Mouse (Mus musculus): ENCODE results near the gene Plekhg4.

The Plekhg4 gene

DNA sequence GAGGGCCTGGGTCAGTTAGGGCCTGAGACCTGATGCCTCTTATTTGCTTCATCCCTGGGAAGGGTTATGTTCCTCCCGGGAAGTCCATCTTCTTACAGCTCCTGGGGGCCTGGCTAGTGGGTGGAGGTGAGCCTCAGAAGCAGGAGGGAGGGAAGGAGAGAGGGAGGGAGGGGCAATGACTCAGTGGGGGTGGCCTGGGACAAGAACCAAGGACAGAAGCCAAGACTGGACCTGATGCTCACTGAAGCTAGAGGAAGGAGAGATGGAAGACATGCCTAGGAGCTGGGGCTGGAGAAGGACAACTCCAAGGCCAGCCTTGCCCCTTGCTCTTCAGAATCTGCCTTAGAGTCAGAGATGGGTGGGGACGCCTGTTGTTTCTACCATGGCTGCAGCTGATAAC is at the start of gene Plekhg4:
Plekhg4 (plus strand) TSS at position 243 of the 400 bp plus-strand sequence.
- no peak for DNase-seq (ENCODE audit: low read depth, low spot score)

DNA sequence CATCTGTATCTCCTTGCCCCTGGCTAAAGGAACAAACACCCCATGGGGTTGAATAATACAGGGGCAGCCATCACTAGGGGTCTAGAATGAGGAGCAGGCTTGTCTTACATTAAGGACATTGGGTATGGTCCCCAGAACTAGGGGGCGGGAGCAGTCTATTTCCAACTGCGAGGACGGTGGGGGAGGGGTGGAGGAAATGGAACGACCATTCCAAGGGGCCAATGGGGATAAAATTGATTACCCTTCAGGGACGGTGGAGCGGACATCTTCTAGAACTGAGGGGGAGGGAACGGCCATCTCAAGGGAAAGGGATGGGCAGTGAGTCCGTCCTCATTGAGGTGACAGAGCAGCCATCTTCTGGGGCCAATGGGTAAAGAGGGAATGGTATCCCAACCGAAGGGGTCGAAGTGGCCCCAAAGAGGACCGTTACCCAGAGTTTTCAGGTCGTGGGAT is 47.4 kb upstream of the Plekhg4 start:
- DNase-seq (ENCODE audit: low read depth, low spot score) = no peak

- DNase-seq (ENCODE audit: low read depth, low spot score) = peak; percentile 92
Measured at GRCm38 (mm10) chr8:105326141-105326672, 46.9 kb upstream of the Plekhg4 start, which contains the start of the genes Lrrc29 and Tmem208. TSS of gene Lrrc29 (minus strand) at chr8:105326278. TSS of gene Tmem208 (plus strand) at chr8:105326354.

GRCm38 (mm10) chr8:105326968-105327367 is 46.1 kb upstream of the Plekhg4 start:
- no peak for DNase-seq (ENCODE audit: low read depth, low spot score)

DNA sequence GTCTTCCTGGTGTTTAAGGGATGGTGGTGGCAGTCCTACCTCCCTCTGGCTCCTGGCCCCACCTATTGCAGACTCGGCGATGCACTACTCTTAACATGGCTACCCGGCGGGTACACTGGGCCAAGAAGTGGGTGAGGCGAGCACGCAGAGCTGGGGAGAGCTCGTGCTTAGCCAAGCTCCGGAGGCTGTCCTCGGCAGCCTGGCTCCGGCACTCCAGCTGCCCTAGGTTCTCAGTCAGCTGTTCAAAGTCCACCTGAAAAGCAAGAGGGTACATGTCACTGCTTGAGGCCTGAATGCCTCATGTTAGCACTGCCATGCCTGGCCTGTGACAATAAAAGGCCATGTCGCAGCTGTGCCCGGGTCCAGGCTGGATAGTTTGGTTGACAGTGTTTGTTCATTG is 42.7 kb upstream of the Plekhg4 start:
- DNase-seq (ENCODE audit: low read depth, low spot score) = no peak

DNA sequence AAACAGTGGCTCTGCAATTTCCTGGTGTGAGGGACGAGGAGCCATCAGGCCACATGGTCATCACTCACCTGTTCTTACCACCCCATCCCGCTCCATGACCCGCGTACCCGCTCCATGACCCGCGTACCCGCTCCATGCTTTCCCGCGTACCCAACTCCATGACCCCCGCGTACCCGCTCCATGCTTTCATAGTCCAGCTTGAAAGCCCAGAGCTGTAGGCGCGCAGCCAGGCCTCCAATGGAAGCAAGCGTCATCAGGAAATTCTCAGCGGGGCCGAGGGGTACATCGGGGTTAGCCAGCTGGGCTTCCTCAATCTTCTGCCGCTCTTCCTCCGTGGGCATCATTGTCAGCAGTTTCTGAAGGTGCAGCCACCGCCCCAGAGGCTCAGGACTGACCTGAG is 41.6 kb upstream of the Plekhg4 start:
- DNase-seq (ENCODE audit: low read depth, low spot score) = no peak

DNA sequence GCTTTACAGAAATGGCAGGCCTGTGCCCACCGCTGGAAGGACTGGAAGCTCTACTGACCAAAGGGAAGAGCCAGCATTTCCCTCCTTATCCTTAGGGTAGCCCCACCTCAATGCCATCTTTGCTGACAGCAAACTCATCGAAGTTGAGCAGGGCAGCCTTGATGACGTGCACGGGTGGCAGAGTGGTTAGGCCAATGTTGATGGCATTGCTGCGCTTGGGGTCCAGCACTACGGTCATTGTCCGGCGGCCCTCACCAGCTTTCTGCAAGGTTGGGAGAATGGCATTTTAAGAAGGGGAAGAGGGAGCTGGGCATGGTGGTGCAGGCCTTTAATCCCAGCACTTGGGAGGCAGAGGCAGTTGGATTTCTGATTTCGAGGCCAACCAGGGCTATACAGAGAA is 41.1 kb upstream of the Plekhg4 start:
- DNase-seq (ENCODE audit: low read depth, low spot score) = no peak

GRCm38 (mm10) chr8:105332523-105332922 is 40.6 kb upstream of the Plekhg4 start:
- no peak for DNase-seq (ENCODE audit: low read depth, low spot score)

DNA sequence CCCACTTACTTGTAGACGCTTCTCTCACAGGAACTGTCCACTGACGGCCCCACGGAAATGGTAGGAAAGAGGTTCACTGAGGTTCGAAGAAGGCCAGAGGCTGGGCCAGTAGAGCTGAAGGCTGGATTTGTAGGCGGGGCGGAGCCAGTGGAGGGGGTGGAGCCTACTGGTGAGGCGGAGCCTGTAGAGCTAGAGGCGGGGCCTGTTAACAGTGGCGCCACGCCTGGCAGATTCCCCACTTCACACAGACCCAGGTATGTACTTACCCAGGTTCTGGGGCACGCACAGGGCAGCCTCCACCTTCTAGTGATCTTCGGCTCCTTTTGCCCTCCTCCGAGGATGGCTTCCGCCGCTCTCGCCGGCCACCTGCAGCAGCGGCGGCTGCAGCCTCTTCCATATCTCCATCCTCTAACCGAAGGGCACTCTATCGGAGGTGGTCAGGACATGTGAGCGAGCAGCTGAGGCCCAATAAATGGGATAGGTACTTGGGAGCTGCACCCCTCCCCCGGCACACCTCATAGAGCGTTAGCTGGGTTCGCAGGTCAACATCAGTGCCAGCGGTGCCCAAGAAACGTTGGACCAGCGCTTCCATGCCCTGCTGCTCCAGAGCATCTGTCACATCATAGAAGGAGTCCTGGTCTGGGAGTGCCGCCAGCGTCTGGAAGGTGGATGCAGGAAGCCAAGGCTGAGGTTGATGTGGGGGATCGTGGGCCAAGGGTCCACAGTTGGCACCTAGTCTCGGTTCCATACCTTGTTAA is 36.5 kb upstream of the Plekhg4 start:
- DNase-seq (ENCODE audit: low read depth, low spot score) = no peak

DNA sequence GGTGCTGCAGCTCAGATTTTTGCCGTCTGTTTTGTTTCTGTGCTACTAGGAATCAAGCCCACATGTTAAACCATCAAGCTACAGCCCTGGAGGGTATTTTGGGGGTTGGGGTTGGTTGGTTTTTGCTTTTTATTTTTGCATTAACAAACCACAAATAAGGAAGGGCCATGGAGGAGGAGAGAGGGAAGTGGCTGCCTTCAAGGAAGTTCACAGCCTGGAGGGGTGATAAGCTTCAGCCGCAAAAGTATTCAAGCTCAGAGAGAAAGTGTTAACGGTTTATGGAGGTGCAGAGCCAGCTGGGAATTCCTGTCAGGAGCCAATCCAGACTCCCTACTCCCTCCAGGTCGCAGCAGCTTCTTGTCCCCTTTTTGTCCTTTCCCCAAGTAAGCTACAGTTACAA is 34.1 kb upstream of the Plekhg4 start:
- DNase-seq (ENCODE audit: low read depth, low spot score) = no peak

- no peak for DNase-seq (ENCODE audit: low read depth, low spot score)
Measured at GRCm38 (mm10) chr8:105339886-105340635, 33.0 kb upstream of the Plekhg4 start.

DNA sequence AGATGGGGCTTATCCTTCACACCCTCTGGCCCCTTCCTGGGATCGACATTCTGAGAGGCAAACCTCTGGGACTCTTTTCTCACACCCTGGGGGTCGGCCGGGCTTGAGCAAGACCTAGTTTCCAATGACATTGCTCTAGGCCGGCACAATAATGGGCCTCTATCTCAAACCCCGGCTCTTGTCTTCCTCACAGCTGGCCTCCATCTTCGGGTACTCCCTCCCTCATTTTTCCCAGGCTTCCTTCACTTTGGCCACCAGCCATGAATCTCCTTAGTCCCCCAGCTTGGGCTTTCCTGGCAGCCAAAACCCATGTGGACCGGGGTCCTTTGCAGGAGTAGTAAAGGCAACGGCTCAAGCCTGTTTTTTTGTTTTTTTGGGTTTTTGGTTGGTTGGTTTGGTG is 31.7 kb upstream of the Plekhg4 start:
- DNase-seq (ENCODE audit: low read depth, low spot score) = no peak

DNA sequence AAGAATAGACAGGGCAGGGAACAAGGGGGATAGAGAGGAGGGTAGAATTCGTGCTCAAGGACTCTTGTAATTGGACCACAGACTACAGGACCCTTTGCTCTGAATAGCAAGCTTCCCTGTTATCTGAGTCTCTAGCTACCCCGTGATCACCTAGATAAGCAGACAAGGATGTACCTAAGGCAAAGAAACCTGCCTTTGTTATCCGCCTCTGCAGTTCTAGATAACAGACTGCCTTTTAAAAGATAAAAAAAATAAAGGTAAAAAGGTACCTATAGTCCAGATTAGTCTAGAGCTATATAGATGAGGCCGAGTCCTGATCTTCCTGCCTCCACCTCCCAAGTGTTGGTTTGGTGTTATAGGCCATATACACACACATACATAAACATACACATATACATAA is 30.3 kb upstream of the Plekhg4 start:
- no peak for DNase-seq (ENCODE audit: low read depth, low spot score)

GRCm38 (mm10) chr8:105343791-105344574 is 29.1 kb upstream of the Plekhg4 start:
- DNase-seq (ENCODE audit: low read depth, low spot score) = no peak

DNA sequence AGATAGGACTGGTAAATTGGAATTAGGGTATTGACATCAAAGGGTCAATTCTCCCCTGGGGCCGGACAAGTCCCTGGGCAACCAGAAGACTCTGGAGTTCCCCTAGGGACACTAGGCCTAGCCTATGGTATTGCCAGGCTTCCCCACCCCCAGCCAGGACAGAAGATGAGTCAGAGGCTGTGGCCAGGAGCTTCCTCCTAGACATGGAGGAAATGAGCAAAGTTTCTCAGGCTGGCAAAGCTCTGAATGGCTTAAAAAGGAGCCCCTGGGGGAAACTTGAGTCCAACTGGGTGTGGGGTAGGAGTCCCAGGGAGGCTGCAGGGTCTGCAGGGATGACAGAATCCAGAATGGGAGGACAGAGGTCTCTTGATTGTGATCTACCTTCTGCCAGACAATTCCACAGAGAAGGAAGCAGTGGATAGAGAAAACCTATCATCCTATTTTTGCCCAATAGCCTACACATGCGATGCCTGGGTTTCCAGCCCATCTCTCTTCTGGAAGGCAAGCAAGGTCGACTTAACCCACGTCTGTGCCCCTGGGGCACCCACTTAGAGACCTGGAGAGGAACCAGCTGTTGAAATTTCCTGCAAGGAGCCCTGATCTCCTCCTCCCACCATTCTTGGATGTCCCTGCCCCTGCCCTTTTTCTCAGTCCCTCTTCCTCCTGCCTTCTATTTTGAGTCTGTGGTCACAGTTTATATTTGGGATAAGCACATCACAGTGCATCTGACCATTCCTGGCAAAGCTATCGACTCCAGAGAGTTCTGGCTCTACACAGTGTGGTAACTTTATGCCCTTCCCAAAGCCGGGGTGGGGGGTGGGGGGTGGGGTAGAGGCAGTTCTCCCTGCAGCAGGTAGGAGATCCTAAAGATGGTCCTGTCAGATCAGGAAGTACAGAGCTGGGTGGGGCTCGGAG is 27.8 kb upstream of the Plekhg4 start:
- DNase-seq (ENCODE audit: low read depth, low spot score) = peak; percentile 88

DNA sequence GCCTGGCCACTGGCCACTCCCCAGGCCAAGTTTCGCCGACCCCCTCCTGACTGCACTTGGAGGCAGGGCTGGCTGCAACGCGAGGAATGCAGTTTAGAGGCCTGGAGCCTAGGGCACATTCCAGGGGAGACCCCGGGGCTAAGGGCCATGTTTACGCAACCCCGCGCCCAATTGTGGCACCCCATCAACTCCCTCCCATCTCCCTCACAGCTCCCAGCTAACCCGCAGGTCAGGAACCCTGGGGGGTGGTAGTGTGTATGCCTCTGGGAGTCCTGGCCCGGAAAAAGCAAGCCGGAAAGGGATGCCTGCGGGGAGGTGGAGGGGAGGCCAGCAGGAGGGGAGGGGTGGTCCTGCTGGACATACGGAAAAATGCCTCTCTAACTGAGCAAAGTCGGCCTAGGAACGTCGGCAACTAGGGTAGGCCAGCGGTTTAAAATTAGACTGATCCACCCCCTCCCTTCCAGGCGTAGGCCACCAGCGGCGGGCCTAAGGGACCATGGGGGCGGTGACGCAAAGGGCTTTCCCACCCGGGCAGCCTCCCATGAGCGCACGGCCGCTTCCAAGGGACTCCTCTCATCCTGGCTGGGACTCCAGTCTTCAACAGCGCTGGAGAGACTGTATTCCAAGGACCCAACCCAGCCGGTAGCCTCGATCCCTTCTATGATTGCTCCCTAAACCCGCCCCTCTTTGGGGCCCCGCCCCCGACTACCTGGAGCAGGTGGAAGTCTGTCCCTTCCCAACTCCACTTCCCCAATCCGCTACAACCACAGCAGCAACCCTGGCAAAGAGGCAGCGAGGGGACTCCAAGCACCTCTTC is 26.3 kb upstream of the Plekhg4 start:
- peak; percentile 79 for DNase-seq (ENCODE audit: low read depth, low spot score)

- DNase-seq (ENCODE audit: low read depth, low spot score) = peak; percentile 92
Measured at GRCm38 (mm10) chr8:105347428-105348221, 25.4 kb upstream of the Plekhg4 start, which contains the start of gene Fhod1. TSS of gene Fhod1 (minus strand) at chr8:105347953.

- DNase-seq (ENCODE audit: low read depth, low spot score) = no peak
Measured at GRCm38 (mm10) chr8:105348450-105349095, 24.5 kb upstream of the Plekhg4 start, which contains the start of gene Slc9a5. TSS of gene Slc9a5 (plus strand) at chr8:105348843.

Measured in skeletal muscle tissue, adult 2 months (tissue).